Mouse (Mus musculus) right cerebral cortex, postnatal 10 days (tissue): Measurements from ENCODE around the gene Ice1.
A peak's percentile ranks its signal among the peaks of the same experiment; 100 is the strongest.

Experiments used
- DNase-seq, 2 experiments: peaks; one replicate each; pipeline ENCODE4 v3.0.0; 2021; ENCODE audit warnings: low spot score in 2 of 2

Ice1 gene

GRCm38 (mm10) chr13:70637282-70637661, at the start of gene Ice1:
Ice1 (minus strand) TSS chr13:70637634.
- peak; percentile 48 to 60 for DNase-seq

GRCm38 (mm10) chr13:70685825-70686224, 48.4 kb upstream of the Ice1 start:
- no peak for DNase-seq

- no peak for DNase-seq
These were observed 47.7 kb upstream of the Ice1 start for GRCm38 (mm10) chr13:70684976-70685609.

GRCm38 (mm10) chr13:70681411-70682183, 44.2 kb upstream of the Ice1 start:
- DNase-seq = no peak

- no peak for DNase-seq
These were observed 42.9 kb upstream of the Ice1 start for GRCm38 (mm10) chr13:70680316-70680715.

GRCm38 (mm10) chr13:70677689-70678088, 40.3 kb upstream of the Ice1 start:
- DNase-seq = no peak

- DNase-seq = no peak
These were observed 39.1 kb upstream of the Ice1 start for GRCm38 (mm10) chr13:70676243-70677183.

- peak; percentile 36 to 42 for DNase-seq
These were observed 37.6 kb upstream of the Ice1 start for GRCm38 (mm10) chr13:70674998-70675397.

GRCm38 (mm10) chr13:70670080-70670479, 32.6 kb upstream of the Ice1 start:
- peak; percentile 49 to 53 for DNase-seq

GRCm38 (mm10) chr13:70659715-70660114, 22.3 kb upstream of the Ice1 start:
- DNase-seq = no peak

- DNase-seq = no peak
These were observed 19.3 kb upstream of the Ice1 start for GRCm38 (mm10) chr13:70656741-70657140.

- DNase-seq = no peak
These were observed 18.9 kb upstream of the Ice1 start for GRCm38 (mm10) chr13:70656329-70656728.

- no peak for DNase-seq
These were observed 18.1 kb upstream of the Ice1 start for GRCm38 (mm10) chr13:70655570-70655969.

- peak in 1 of 2 experiments; percentile 12 for DNase-seq
These were observed 16.8 kb upstream of the Ice1 start for GRCm38 (mm10) chr13:70654091-70654770.

GRCm38 (mm10) chr13:70653457-70653856, 16.0 kb upstream of the Ice1 start:
- peak in 1 of 2 experiments; percentile 7 for DNase-seq

GRCm38 (mm10) chr13:70650011-70650436, 12.6 kb upstream of the Ice1 start:
- DNase-seq = no peak

GRCm38 (mm10) chr13:70645968-70646505, 8.6 kb upstream of the Ice1 start:
- no peak for DNase-seq

GRCm38 (mm10) chr13:70644083-70644462, 6.6 kb upstream of the Ice1 start:
- no peak for DNase-seq

GRCm38 (mm10) chr13:70643408-70644082, 6.1 kb upstream of the Ice1 start:
- peak; percentile 58 to 75 for DNase-seq

- no peak for DNase-seq
These were observed 4.5 kb upstream of the Ice1 start for GRCm38 (mm10) chr13:70641941-70642340.

GRCm38 (mm10) chr13:70641381-70641780, 3.9 kb upstream of the Ice1 start:
- DNase-seq = no peak
